In the genomic region with DNA sequence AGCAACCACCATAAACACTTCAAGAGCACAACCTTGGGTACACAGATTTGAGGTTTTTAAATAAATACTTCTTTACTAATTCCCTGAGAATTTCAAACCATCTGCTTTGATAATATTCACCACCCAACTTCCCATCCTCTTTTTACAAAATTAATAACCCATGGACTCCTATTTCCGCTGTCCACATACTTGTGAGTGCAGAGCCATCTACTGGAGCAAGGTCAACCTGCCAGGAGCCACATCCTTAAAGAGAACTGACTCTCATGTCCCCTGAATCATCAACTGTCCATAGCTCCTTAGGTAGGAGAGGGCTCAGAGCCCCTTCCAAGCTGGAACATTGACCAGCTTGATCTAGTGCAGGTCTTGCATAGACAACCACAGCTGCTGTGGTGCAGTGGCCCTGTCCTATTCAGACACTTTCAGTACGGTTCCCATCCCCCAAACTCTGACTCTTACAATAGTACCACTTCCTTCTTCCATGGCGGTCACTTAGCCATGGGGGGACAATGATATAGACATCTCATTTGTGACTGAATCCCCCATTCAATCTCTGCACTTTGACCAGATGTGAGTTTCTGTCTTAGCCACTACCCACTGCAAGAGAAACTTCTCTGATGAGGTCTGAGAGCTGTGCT, we compare ENCODE assay signal across 23 mouse cellular contexts. TPM values are rescaled to one million over a fixed set of nuclear protein-coding genes. Genes with fewer than 3 reads are reported as not detected.
"Had no signal": no experiment of that assay in that cellular context is flagged by ENCODE, and none has a peak within 500 bp of the region (broad histone marks: within the 10 kb centered on the region; RNA-seq: fewer than 3 reads in every experiment).

No protein-coding gene starts in this region.

- H3K36me3 ChIP-seq: limb, embryonic 15.5 days; liver, embryonic 15.5 days; midbrain, embryonic 12.5 days; neural tube, embryonic 13.5 days had no signal

- H3K27me3 ChIP-seq: limb, embryonic 15.5 days; liver, embryonic 15.5 days; midbrain, embryonic 12.5 days; neural tube, embryonic 13.5 days had no signal

- H3K4me3 ChIP-seq: limb, embryonic 15.5 days; liver, embryonic 15.5 days; midbrain, embryonic 12.5 days; neural tube, embryonic 13.5 days had no signal

- H3K4me1 ChIP-seq: limb, embryonic 15.5 days; liver, embryonic 15.5 days; midbrain, embryonic 12.5 days; neural tube, embryonic 13.5 days had no signal

- H3K4me2 ChIP-seq: limb, embryonic 15.5 days; liver, embryonic 15.5 days; lung, embryonic 14.5 days; midbrain, embryonic 12.5 days; neural tube, embryonic 13.5 days had no signal

- DNase-seq: kidney, adult 8-10 months; kidney, postnatal 4 days; lung, embryonic 14.5 days; lung, postnatal 10 days; retina, postnatal 1 day; right cerebral cortex, postnatal 14 days; thymus, adult 2 months; thymus, postnatal 36 days had no signal

- H3K27ac ChIP-seq: limb, embryonic 15.5 days; liver, embryonic 15.5 days; midbrain, embryonic 12.5 days; neural tube, embryonic 13.5 days had no signal

- ATAC-seq: intestine, postnatal 0 days; midbrain, embryonic 16.5 days had no signal

- H3K9me3 ChIP-seq: limb, embryonic 15.5 days; liver, embryonic 15.5 days; midbrain, embryonic 12.5 days; neural tube, embryonic 13.5 days had no signal

- H3K9ac ChIP-seq: limb, embryonic 15.5 days; liver, embryonic 15.5 days; lung, embryonic 14.5 days; midbrain, embryonic 12.5 days; neural tube, embryonic 13.5 days had no signal

RNA-seq across cellular contexts. Expression of a gene that starts 9.2 kb away (rescaled TPM):
- total RNA-seq: megakaryocyte-erythroid progenitor cell, adult 5-6 weeks had no signal
- polyA plus RNA-seq: kidney, embryonic 16.5 days; limb, embryonic 11.5 days; neural tube, embryonic 13.5 days had no signal

RNA-seq across cellular contexts. Expression of a gene that starts 13.1 kb away (rescaled TPM):
- total RNA-seq: layer of hippocampus, adult 8-10 months; layer of hippocampus, postnatal 25 days; left cerebral cortex, adult 8-10 months; left cerebral cortex, postnatal 25 days; megakaryocyte-erythroid progenitor cell, adult 5-6 weeks had no signal
- polyA plus RNA-seq: kidney, embryonic 16.5 days; limb, embryonic 11.5 days; limb, embryonic 15.5 days; liver, embryonic 15.5 days; lung, embryonic 14.5 days; midbrain, embryonic 12.5 days; midbrain, embryonic 16.5 days; neural tube, embryonic 13.5 days; stomach, embryonic 14.5 days had no signal

RNA-seq across cellular contexts. Expression of a gene that starts 34.8 kb away (rescaled TPM):
- polyA plus RNA-seq: liver, embryonic 15.5 days had no signal

RNA-seq across cellular contexts. Expression of a gene that starts 38.3 kb away (rescaled TPM):
- total RNA-seq: layer of hippocampus, adult 8-10 months; layer of hippocampus, postnatal 25 days; left cerebral cortex, adult 8-10 months; left cerebral cortex, postnatal 25 days had no signal
- polyA plus RNA-seq: intestine, postnatal 0 days; limb, embryonic 15.5 days; liver, embryonic 15.5 days; lung, embryonic 14.5 days; midbrain, embryonic 12.5 days; stomach, embryonic 14.5 days; testis, adult 2 months had no signal
